Mouse (Mus musculus): ENCODE results near the gene Prn. TPM values are rescaled to one million over a fixed set of nuclear protein-coding genes. Genes with fewer than 3 reads are reported as not detected.

Gene Prn
- not detected in 2 replicates for total RNA-seq (2014; fragmentation: Nextera tagmentation)
- not detected in 2 replicates for total RNA-seq (2017)

DNA sequence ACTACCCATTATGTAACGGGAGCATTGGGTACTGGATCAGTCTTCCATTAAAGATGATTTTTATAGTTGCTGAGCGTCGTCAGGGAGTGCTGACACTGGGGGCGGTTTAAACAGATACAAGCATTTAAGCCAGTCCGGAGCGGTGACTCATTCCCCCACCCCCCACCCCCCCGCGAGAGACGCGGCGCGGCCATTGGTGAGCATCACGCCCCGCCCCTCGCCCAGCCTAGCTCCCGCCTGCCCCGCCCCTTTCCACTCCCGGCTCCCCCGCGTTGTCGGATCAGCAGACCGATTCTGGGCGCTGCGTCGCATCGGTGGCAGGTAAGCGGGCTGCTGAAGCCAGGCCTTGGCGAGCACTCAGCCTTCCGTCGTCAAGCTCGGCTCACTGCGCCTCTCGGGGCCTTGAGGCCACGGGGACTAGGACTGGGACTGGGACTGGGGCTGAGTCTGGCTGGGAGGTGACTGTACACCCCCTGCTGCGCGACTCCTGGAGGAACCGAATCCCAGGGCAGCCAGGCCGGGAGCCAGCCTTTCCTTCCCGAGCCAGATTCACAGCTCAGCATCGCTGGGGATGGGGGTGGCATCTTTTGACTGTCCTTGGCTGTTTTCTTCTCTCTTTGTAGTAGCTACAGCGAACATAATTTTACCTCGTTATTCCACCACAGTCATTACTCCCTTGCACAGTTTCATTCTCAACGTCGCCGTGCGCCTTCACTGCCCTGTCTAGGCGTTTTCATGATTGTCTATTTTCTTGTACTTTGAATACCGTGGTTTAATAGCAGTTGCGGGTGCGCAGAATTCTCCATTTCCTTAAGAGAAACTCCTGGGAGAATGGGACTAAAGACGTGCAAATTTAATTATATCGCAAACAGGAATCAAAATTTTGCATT is at the start of gene Prn, which contains the start of gene Prnp:
Gene Prn (plus strand): TSS at position 275 of the 890 bp plus-strand sequence.
Gene Prnp (plus strand): TSS at position 246 of the 890 bp plus-strand sequence.
- ATAC-seq (replicated peaks; ENCODE audit: low FRiP score, low TSS enrichment, poor library complexity, severe bottlenecking): peak; percentile 94

DNA sequence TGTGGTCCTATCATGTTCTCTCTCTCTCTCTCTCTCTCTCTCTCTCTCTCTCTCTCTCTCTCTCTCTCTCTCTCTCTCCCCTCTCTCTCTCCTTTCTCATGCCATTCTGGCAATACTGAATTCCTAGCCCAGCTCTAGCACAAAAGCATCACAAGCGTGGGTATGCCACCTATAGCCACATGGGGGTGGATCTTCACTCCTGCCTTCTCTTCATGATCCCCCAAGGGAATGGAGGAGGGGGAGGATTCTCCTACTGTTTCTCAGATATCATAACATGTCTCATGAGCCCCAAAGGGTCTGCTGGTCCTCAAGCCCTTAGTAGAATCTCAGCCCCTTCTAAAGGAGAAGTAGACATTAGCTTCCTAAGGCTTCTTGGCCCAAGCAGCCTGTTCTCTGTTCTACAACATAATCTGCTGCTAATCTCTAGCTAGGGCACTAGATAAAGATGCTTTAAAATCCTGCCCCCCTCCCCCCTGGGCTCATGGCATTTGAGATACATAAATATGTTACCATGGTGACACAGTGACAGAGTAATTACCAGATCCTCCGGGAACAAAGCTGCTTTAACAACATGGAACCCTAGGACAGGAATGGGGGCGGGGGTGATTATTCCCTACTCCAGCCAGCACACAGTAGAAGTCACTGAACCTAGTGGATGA is 47.0 kb upstream of the Prn start:
- no peak for ATAC-seq (replicated peaks; ENCODE audit: low FRiP score, low TSS enrichment, poor library complexity, severe bottlenecking)

DNA sequence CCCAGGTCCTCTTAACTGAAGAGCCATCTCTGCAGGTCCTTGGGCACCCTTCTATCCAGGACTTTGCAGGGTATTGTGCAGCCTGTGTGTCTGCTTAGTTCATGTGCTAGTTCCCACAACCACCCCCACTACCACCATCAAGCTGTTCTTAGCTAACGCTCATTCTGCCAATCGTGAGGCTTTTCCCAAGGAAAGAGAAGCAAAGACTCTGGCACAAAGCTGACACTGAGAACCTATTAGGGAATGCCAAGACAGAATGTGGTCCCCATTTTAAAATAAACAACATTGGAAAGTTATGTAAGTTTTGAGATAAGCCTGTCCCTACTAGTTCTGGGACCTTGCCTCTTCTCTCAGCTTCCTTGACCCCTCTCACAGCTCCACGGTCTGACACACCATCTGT is 46.3 kb upstream of the Prn start:
- no peak for ATAC-seq (replicated peaks; ENCODE audit: low FRiP score, low TSS enrichment, poor library complexity, severe bottlenecking)

DNA sequence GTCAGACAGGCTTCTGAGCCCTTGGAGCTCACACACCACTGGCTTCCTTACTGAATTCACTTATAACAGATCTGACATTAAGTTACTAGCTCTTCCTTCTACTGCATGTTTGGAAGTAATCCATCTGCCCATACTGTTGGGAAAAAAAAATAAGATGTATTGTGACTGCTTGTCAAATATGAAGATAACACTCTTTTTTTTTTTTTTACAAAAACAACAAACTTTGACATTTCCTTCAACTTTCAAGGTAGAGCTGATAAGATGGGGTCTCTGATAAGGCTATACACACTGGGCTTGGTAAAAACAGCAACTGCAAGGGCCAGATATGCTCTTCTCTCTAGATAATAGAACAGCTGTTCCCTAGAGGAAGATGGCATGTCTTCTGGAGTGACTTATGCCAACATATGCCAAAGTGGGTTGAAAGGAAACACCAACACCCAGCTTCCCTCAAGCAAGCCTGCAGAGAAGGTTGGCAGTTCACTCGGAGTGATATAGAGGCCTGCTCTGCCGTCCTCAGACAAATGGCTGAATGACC is 45.4 kb upstream of the Prn start:
- peak; percentile 72 for ATAC-seq (replicated peaks; ENCODE audit: low FRiP score, low TSS enrichment, poor library complexity, severe bottlenecking)

DNA sequence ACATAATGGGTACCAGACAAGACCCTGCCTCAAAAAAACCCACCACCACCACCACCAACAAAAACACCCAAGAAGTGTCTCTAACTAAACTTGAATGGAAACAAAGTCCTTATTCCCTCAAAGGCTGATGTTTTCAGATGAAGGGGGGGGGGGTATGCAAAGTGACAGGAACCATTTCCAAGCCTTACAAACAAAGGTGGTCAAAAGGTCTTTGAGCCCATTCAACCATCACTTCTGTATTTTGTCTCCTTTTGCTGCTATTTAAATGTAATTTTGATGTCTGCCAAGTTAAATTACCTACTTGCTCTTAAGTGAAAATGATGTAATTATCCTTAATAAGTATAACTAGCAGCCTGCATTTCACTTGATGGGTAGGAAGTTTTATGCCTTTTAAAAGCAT is 43.1 kb upstream of the Prn start:
- no peak for ATAC-seq (replicated peaks; ENCODE audit: low FRiP score, low TSS enrichment, poor library complexity, severe bottlenecking)

DNA sequence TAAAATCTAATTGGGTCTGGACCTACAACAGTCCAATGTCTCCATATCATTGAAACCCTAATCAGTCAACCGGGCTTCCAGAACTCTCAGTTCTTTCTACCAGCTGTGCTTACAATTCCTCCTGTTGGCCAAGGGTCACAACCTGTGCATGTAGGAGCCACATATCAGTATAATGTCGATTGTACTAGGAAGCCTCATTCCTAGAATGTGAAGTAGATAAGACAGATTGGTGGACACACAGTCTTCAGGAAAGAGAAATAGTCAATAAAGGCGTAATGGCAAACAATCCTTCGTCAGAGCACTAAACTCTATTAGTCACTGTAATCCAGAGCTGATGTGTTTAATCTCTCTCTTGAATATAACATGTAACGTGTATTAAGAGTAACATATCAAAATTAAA is 40.8 kb upstream of the Prn start:
- no peak for ATAC-seq (replicated peaks; ENCODE audit: low FRiP score, low TSS enrichment, poor library complexity, severe bottlenecking)

DNA sequence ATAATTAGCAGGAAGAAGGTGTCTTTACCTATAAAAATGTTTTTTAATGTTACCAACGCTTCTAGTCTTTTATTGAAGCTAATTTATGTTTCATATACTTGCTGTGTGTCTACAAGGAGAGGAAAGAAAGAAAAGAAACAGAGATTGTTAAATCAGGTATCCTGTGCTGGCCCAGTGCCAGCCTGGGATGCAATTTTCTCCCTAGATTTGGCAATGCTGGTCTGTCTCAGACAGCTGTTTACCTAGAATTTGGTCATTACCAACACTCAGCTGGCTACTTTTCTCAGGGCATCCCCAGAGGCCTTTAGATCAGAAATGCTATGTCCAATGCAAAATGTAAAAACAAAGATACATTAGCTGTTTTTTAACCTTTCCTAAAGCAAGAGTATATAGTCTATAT is 36.4 kb upstream of the Prn start:
- ATAC-seq (replicated peaks; ENCODE audit: low FRiP score, low TSS enrichment, poor library complexity, severe bottlenecking): no peak

DNA sequence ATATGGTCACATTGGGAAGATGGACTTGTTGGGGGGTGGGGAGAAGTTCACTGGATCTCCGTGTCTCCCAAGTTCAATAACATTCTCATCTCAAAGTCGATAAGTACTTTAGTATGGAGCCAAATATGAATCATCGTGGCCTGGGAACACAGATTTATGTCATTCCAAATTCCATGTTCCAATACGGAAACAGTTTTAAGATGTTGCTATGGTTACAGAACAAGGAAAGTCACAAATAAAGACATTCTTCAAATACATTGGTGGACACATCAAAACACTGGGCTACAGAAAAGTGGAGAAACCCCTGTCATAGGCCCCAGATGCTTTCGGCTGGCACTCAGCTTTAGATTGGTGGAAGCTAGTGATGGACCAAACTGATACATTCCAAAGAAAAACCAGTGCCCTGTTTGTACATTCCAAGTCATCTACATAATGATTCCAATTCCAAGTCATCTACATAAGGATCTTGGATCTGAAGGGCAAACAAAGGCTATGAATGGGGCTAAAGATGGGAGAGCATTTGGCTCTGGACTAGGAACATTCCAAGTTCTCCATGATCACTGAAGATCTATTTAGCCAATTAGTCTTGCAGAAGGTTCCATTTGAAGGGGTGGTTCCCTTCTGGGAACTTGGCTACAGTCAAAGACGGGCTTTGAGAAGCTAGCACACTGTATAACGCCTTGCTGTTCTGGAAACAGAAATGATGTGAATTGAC is 33.0 kb upstream of the Prn start:
- ATAC-seq (replicated peaks; ENCODE audit: low FRiP score, low TSS enrichment, poor library complexity, severe bottlenecking): no peak

DNA sequence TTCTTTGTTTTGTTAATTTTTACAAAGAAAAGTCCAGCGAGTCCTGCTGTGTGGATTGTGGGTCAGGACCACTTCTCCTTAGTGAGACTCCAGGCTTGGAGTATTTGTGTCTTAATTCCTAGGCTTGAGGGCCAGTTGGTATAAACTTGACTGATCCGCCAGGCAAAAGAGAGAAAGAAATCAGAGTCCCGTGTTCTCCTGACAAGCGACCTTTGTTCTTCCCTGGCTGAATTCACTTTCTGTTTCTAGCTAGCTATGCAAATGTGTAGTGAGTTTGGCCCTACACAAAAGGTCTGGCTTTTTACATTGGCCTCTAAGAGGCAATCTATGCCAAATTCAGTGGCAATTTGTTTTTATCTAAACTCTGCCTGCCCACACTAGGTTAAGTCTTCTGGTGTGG is 28.0 kb upstream of the Prn start:
- ATAC-seq (replicated peaks; ENCODE audit: low FRiP score, low TSS enrichment, poor library complexity, severe bottlenecking): no peak

DNA sequence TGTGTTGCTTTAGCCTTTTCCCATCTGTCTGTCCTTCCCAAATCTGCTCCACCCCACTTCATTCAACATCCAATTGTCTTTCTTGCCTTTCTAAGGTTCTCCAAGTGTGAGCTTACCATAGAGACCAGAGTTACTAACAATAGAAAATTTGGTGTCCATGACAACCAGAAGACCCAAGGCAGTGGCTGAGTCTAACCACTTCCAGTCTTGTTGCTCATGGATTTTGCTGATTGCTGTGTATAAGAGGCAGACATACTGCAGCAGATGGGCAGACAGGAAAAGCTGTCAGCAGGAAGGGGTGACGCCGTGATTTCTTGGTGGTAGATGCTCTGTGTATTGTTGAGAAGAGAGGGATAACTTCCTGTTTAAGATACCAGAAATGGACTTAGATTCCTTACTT is 26.6 kb upstream of the Prn start:
- no peak for ATAC-seq (replicated peaks; ENCODE audit: low FRiP score, low TSS enrichment, poor library complexity, severe bottlenecking)

DNA sequence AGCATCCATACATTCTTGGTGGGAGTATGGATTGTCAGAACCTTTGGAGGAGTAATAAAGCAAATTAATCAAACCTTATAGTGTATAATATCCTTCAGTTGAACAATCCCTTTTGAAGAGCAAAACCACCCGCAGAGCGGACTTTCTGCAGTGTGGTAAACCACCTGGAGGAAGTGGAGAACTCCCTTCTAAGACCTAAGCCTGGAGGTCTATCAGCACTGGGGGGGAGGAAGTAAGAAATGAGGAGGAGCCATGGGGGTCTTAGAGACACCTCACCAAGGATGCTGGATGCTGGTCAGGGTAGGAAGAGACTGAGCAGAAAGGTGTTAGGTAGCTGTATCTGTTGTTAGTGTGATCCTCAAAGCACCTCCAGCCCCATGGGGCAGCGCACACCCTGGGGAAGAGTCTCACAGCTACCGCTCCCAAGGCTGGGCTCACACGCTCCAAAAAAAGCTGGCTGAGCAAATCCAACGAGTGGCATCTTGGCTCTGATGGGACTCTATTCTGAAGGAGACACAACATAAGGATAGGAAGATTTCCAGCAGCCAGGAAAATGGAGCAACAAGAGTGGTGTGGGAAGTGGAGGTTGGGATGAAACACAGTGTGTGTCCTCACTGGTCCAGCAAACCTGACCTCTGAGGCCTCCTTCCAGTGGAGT is 23.1 kb upstream of the Prn start:
- no peak for ATAC-seq (replicated peaks; ENCODE audit: low FRiP score, low TSS enrichment, poor library complexity, severe bottlenecking)

DNA sequence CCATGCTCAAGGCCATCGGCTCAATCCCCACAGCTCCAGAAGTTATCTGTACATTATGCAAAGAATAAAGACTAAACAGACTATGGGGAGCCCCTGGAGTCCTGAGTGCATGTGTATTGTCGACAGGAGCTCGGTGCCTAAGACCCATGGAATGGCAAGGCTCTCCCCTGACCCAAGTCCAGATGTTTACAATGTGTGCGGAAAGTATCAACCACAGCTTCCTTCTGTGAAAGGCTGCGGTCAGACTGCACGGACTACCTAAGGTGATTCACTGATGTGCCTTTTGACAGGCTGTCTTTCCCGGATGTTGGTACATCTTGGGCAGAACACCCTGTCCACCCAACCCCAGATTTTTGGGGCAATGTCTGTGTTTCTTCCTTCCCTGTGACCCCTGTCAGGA is 21.5 kb upstream of the Prn start:
- peak; percentile 42; the same call in 1 of the 2 replicates for ATAC-seq (replicated peaks; ENCODE audit: low FRiP score, low TSS enrichment, poor library complexity, severe bottlenecking)

DNA sequence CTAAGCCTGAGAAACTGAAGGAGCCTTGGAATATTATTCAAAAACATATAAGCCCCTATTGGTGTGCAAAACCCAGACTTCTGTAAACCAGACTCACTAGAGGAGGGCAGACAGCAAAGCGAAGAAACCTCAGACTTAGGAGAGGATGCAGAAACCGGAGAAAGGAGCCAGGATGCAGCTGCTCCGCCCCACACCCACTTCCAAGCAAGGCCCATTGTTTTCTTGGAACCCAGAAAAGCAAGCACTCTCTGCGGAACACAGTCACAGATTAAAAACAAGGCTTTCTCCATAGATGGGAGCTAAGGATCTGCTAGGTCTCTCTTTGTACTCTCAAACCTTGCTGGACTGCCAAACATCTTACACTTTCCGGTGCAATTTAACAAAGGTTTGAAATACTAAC is 17.2 kb upstream of the Prn start:
- ATAC-seq (replicated peaks; ENCODE audit: low FRiP score, low TSS enrichment, poor library complexity, severe bottlenecking): no peak

DNA sequence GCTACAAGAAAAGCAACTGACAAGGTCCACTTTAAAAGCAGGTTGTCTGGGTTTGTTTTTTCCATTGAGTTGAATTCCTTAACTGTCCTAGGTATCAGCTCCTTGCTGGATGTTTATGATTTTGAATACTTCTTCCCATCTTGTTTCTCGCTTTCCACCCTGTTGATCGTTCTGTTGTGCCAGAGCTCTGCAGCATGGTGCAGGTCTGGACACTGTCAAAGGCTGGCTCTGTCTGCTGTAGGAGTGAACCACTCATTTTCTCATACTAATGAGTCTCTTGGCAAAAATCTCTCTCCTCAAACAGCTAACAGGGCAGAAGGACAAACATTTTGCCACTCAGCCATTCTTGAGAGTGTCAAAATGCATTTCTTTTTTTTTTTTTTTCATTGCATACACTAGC is 14.7 kb upstream of the Prn start:
- ATAC-seq (replicated peaks; ENCODE audit: low FRiP score, low TSS enrichment, poor library complexity, severe bottlenecking): no peak

DNA sequence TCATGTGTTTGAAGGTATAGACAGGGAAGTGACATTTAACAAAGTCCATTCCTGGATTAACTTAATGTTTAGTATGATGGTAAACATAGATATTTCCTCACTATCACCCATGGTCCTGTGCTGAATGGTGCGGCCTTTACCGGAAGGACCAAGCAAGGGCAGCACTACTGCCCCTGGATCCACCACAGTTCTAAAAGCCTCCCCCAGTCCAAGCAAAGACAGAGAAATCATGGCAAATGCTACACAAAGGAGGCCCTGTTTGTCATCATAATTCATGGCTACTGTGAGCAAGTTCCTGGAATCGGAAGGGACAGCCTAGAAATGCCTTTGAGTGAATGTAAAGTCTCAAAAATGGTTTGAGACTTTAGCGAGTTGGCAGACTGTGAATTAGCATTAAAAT is 13.7 kb upstream of the Prn start:
- no peak for ATAC-seq (replicated peaks; ENCODE audit: low FRiP score, low TSS enrichment, poor library complexity, severe bottlenecking)

DNA sequence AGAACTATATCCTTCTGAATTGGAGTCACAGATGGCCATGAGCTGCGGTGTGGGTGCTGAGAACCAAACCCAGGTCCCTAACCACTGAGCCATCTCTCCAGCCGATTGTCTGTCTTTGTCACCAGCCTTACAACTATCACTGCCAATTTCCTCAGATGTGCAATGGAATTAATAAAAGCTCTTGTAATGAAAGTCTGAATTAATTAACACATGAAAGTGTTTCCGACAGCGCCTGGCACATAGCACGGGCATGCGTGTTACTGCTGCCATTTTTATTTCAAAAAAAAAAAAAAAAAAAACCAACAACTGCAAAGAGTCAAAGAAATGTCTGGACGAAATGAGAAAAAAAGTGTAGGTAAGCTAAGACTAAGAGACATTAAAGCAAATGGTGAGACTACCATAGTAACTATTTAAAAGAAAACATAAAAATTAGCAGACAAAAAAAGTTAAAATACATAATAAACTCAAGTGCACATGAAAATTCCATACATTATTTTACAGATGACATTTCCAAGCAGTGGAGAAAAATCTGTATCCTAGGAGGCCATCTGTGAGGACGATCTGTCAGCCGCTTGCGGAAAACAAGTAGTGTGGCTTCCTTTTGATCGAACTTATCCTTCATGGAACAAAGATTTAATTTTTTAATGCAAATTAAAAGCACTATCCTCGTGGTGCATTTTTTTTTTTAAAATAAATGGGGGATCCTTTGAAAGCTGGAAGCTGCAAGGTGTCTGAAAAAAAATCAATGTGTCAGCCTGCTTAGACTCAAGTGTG is 12.2 kb upstream of the Prn start:
- ATAC-seq (replicated peaks; ENCODE audit: low FRiP score, low TSS enrichment, poor library complexity, severe bottlenecking): no peak

DNA sequence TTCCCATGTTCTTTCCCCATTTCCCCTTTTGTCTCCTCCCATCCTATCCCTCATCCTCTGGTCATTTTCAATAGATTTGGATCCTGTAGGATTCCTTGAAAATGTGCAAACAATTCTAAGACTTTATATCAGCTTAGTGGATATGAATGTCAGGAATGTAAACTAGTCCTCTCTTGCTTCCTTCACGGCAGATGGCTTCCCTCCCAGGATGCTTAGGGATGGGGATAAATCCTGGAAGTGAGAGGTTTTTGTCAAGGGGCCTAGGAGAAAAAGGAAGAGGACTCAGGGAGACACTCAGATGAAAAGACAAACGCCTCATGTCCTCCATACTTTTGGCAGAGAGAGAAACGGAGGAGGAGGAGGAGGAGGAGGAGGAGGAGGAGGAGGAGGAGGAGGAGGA is 7.3 kb upstream of the Prn start:
- ATAC-seq (replicated peaks; ENCODE audit: low FRiP score, low TSS enrichment, poor library complexity, severe bottlenecking): no peak

DNA sequence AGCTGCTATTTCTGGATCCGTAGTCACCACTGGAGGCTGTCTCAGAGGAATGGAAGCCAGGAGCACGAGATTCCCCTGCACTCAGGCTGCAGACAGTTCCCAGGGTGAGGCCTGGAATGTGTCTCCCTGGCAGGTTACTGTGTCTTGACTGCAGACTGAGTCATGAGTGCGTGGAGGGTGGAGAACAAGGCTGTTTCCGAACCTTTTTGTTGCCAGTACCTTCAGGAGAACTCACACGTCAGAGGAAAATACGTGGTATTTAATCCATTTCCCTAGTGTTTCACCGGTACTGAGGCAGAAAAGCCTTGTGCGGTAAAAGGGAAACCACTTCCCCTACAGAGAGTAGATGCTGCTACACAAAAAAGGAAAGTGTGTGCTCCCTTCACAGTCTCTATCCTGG is 6.9 kb upstream of the Prn start:
- ATAC-seq (replicated peaks; ENCODE audit: low FRiP score, low TSS enrichment, poor library complexity, severe bottlenecking): no peak

DNA sequence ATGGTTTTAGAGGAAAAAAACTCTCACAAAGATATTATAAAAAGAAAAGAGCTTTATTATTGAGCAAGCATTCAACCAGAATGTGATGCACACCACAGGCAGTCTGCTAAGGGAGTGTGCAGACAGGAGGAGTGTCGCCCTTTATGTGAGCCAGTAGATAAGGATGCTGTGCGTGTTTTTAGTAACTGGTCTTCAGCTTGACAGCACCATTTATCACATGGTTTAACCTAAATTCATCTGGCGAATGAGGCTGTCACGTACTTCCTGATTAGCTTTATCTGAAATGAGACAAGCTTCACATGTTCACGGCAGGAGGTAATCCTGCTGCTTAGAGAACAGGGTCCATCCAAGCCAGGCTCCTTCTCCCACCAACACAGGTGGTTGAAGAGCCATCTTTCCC is 4.7 kb upstream of the Prn start:
- ATAC-seq (replicated peaks; ENCODE audit: low FRiP score, low TSS enrichment, poor library complexity, severe bottlenecking): peak; percentile 86
